Mouse (Mus musculus) hindbrain, embryonic 10.5 days (tissue): ENCODE results near the gene 4930595D18Rik. TPM values are rescaled to one million over a fixed set of nuclear protein-coding genes. Genes with fewer than 3 reads are reported as not detected.

Experiments used
- DNase-seq: peaks from one replicate; pipeline ENCODE4 v3.0.0-alpha.2; 2017; ENCODE audit warnings: low spot score
- H3K27ac ChIP-seq: fragments of 300-500 bp; sonication (generic); 2 replicates; pipeline ENCODE4 v1.5.1; 2016; ENCODE audit warnings: mild to moderate bottlenecking, moderate library complexity
- H3K27me3 ChIP-seq: fragments of 300-500 bp; sonication (generic); 2 replicates; pipeline ENCODE4 v1.6.1; 2016; ENCODE audit warnings: mild to moderate bottlenecking; ENCODE audit not compliant: poor library complexity, insufficient read depth, severe bottlenecking
- H3K36me3 ChIP-seq: fragments of 300-500 bp; sonication (generic); 2 replicates; pipeline ENCODE4 v1.6.1; 2016; ENCODE audit warnings: mild to moderate bottlenecking, moderate library complexity
- H3K4me1 ChIP-seq: fragments of 300-500 bp; sonication (generic); replicated peaks from 2 replicates; pipeline ENCODE4 v1.6.1; 2016; ENCODE audit warnings: mild to moderate bottlenecking
- H3K4me3 ChIP-seq: fragments of 300-500 bp; sonication (generic); 2 replicates; pipeline ENCODE4 v1.5.1; 2016; ENCODE audit warnings: mild to moderate bottlenecking, moderate library complexity
- H3K9me3 ChIP-seq: fragments of 300-500 bp; sonication (generic); 2 replicates; pipeline ENCODE4 v1.6.1; 2016; ENCODE audit warnings: mild to moderate bottlenecking, moderate library complexity
- WGBS: fragments of 180-500 bp; shearing (Covaris S2); methylation state at CpG from one replicate; pipeline ENCODE4 v1.1.7; 2016; 5-methylcytosine and 5-hydroxymethylcytosine counted together
- polyA plus RNA-seq: library from polyadenylated mRNA; unstranded; fragments of >200 nt; fragmentation: Nextera tagmentation; extraction: Ambion mirVana; gene quantifications from 2 replicates; pipeline ENCODE4 v1.2.1, GENCODE M21; 2016

4930595D18Rik gene
- polyA plus RNA-seq, 1 experiment from 2014 or later, result not detected

DNA sequence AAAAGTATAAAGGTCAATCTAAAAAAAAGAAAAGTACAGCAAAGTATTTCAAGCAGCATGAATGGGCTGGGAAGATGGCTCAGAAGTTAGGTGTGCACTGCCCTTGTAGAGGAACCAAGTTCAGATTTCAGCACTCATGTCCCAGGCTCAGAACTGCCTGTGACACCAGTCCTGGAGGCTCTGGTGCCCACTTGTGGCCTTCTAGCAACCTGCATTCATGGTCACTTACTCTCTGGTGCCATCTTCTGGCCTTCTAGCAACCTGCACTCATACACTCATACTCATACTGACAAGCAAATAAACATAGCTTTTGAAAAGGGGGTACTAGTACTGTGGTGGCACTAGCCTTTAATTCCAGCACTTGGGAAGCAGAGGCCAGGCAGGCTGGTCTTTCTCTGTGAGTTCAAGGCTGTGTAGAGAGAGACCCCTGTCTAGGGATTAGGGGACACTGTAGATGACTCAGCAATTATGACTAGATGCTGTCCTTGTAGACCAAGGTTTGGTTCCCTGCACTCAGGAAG, 61.9 kb downstream of the 4930595D18Rik start:
- peaks cover 10% of the 10 kb centered on the region; the same call in 1 of the 2 replicates for H3K4me1 ChIP-seq
- no peaks in the 10 kb centered on the region for H3K27me3 ChIP-seq
- peaks cover 47% of the 10 kb centered on the region for H3K36me3 ChIP-seq
- no peak overlapping the region for H3K4me3 ChIP-seq
- no peak overlapping the region for H3K27ac ChIP-seq
- no peak for DNase-seq
- H3K9me3 ChIP-seq, result peaks cover 6% of the 10 kb centered on the region; the same call in 1 of the 2 replicates

- 93% methylated on average over 9 of the region's 9 CpGs for WGBS
- Histone ChIP-seq H3K27me3 (no peaks in the 10 kb centered on the region), H3K36me3 (peaks cover 60% of the 10 kb centered on the region), H3K4me1 (peaks cover 17% of the 10 kb centered on the region), H3K9me3 (peaks cover 6% of the 10 kb centered on the region; the same call in 1 of the 2 replicates), H3K4me3 (no peak overlapping the region), H3K27ac (no peak overlapping the region; the same call in 1 of the 2 replicates)
- no peak for DNase-seq
Measured at GRCm38 (mm10) chr12:111120976-111121645, 63.2 kb downstream of the 4930595D18Rik start.

- DNase-seq, result no peak
- Histone ChIP-seq H3K4me1 (peaks cover 24% of the 10 kb centered on the region), H3K36me3 (peaks cover 70% of the 10 kb centered on the region), H3K9me3 (peaks cover 6% of the 10 kb centered on the region; the same call in 1 of the 2 replicates), H3K27me3 (no peaks in the 10 kb centered on the region), H3K27ac (no peak overlapping the region), H3K4me3 (no peak overlapping the region)
- WGBS, result 92% methylated on average over 5 of the region's 5 CpGs
Measured at GRCm38 (mm10) chr12:111119506-111120085, 64.7 kb downstream of the 4930595D18Rik start.

- no peak for DNase-seq
- Histone ChIP-seq H3K27me3 (no peaks in the 10 kb centered on the region), H3K4me3 (no peak overlapping the region), H3K9me3 (no peaks in the 10 kb centered on the region), H3K36me3 (peaks cover 94% of the 10 kb centered on the region), H3K4me1 (peaks cover 27% of the 10 kb centered on the region), H3K27ac (no peak overlapping the region)
- 92% methylated on average over 5 of the region's 5 CpGs for WGBS
Measured at GRCm38 (mm10) chr12:111114593-111114992, 69.7 kb downstream of the 4930595D18Rik start.

DNA sequence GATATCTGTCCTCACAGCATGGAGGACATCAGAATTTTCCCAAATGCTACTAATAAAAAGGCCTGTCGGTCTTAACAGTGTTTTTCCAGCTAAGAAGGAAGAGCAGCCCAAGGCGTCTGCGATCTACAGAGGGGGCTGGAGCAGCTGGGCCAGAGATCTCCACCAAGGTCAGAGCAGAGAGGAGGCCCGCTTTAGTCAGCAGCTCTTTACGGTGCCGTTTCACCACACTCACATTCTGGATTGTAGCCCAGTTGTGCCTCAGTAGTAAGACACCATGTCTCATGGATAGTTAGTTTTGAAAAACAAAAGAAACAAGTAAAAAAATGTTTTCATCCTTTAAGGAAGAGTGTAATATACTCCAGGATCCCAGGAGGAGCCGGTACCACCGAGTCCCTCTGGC, 73.1 kb downstream of the 4930595D18Rik start:
- peaks cover 93% of the 10 kb centered on the region for H3K36me3 ChIP-seq
- WGBS, result 93% methylated on average over 8 of the region's 8 CpGs

More for the DNA sequence above, 73.1 kb downstream of the 4930595D18Rik start:
- Histone ChIP-seq H3K4me1 (peaks cover 18% of the 10 kb centered on the region), H3K27me3 (no peaks in the 10 kb centered on the region), H3K4me3 (no peak overlapping the region), H3K9me3 (no peaks in the 10 kb centered on the region), H3K27ac (no peak overlapping the region)
- no peak for DNase-seq

Other genes starting within 250 kb of the 4930595D18Rik start
- gene Ankrd9, start 205.5 kb downstream of the 4930595D18Rik start, polyA plus RNA-seq, result 16.2 and 16.6 TPM in 2 replicates
- 5.0 and 6.6 TPM in 2 replicates for gene Rcor1, start 145.1 kb downstream of the 4930595D18Rik start, polyA plus RNA-seq
- gene Traf3, start 18.1 kb downstream of the 4930595D18Rik start, polyA plus RNA-seq, result 11.0 and 13.9 TPM in 2 replicates
- gene Amn, start 86.6 kb upstream of the 4930595D18Rik start, polyA plus RNA-seq, result 0.10 and 0.30 TPM in 2 replicates
- 32.6 and 34.7 TPM in 2 replicates for gene Cdc42bpb, start 193.2 kb upstream of the 4930595D18Rik start, polyA plus RNA-seq
- gene Lbhd2, start 222.3 kb upstream of the 4930595D18Rik start, polyA plus RNA-seq, result 0.25 TPM in 1 of 2 replicates, not detected in the other
- gene Exoc3l4, start 232.5 kb upstream of the 4930595D18Rik start, polyA plus RNA-seq, result 4.7 and 5.4 TPM in 2 replicates